Mouse (Mus musculus) embryonic stem cell, embryonic (primary cell): ENCODE data around the gene Inpp5d.

ENCODE experiments used
- CTCF ChIA-PET, 4 experiments: fragments of 300-600 bp in 2 of 4; fragments of 350-600 bp in 2 of 4; sonication (Branson Sonifier 250); formaldehyde crosslinking; loops; one replicate each; lab custom pipeline; 2022; ENCODE audit warnings: inconsistent platforms in 2 of 4; lab: Charles Lee
- POLR2A ChIA-PET, 4 experiments: fragments of 300-600 bp in 2 of 4; fragments of 350-600 bp in 2 of 4; sonication (Branson Sonifier 250); formaldehyde crosslinking; loops; one replicate each; lab custom pipeline; 2022; ENCODE audit warnings: antibody characterized with exemption in 4 of 4, inconsistent platforms in 1 of 4; lab: Charles Lee

The Inpp5d gene

DNA sequence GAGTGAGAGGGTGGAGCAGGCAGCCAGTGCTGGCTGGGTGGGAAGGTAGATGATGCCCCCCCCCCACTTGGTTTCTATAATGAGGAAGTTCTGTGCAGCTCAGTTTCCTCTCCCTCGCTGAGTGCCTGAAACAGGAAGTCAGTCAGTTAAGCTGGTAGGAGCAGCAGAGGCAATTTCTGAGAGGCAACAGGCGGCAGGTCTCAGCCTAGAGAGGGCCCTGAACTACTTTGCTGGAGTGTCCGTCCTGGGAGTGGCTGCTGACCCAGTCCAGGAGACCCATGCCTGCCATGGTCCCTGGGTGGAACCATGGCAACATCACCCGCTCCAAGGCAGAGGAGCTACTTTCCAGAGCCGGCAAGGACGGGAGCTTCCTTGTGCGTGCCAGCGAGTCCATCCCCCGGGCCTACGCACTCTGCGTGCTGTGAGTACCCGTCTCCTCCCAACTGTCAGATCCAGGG, at the start of gene Inpp5d:
Gene Inpp5d, plus strand, starts transcription at position 102 of the 458 bp plus-strand sequence.
- ChIA-PET CTCF (interaction anchor here in 3 of 4 experiments (1.0 to 3.8 kb wide), 4 partner anchors 12 to 23 kb away, joined by 5 to 18 read pairs (median 9); no protein-coding TSS in a partner anchor), POLR2A (interaction anchor here in 3 of 4 experiments (0.7 to 3.9 kb wide), 14 partner anchors 11 to 235 kb away, joined by 3 to 17 read pairs (median 3); no protein-coding TSS in a partner anchor)

- CTCF ChIA-PET, result interaction anchor here in 1 of 4 experiments (1.8 kb wide), 1 partner anchor 36 kb away, joined by 4 read pairs; no protein-coding TSS in a partner anchor
- POLR2A ChIA-PET, result no interaction called here
Measured at GRCm38 (mm10) chr1:87573261-87573660, 46.9 kb upstream of the Inpp5d start.

- ChIA-PET CTCF (interaction anchor here in 1 of 4 experiments (1.4 to 1.8 kb wide), 2 partner anchors 32 to 35 kb away, joined by 3 to 4 read pairs; no protein-coding TSS in a partner anchor), POLR2A (interaction anchor here in 1 of 4 experiments (1.3 to 1.6 kb wide), 2 partner anchors 10 to 14 kb away, joined by 3 to 5 read pairs; no protein-coding TSS in a partner anchor)
Measured at GRCm38 (mm10) chr1:87573800-87574215, 46.3 kb upstream of the Inpp5d start, which contains the start of gene Ngef. Ngef (minus strand) TSS chr1:87573870.

DNA sequence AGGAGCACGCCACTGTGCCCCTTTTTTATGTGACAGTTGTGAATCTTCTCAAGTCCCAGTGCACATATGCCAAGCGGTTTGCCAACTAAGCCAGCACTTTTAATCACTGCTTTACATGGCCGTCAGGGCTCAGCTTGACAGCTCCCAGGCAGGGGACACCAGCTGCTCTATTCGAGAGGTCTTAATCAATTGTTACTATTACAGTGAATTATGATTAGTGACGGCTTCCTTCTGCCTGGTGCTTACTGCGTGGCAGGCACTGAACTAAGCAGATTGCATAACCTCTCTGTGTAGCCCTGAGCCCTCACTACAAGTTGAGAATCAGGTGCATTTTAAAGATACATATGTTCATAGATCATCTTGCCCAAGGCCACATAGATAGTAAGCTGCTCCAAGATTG, 45.8 kb upstream of the Inpp5d start:
- ChIA-PET CTCF (interaction anchor here in 2 of 4 experiments (1.4 kb wide), 2 partner anchors 33 kb away, joined by 3 to 4 read pairs; no protein-coding TSS in a partner anchor), POLR2A (interaction anchor here in 2 of 4 experiments (0.5 to 1.6 kb wide), 5 partner anchors 10 to 877 kb away, joined by 3 to 5 read pairs (median 4); no protein-coding TSS in a partner anchor)

DNA sequence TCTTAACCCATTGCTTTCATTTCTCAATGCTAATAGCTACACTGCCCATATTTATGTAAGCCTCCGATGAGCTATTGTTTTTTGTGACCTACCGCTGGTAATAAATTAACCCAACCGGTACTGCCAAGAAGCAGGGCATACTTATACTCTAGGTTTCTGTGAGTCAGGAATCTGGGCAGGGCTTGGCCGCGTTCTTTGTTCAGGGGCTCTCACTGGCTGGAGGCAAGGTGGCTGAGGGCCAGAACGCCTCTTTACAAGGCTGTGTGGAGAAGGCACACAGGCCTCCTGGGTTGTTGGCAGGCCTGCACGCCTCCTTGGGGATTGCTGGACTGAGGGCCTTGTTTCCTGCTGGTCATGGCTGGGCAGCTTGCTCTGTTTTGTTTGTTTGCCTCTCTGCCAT, 45.3 kb upstream of the Inpp5d start:
- POLR2A ChIA-PET, result interaction anchor here in 3 of 4 experiments (0.5 to 1.6 kb wide), 6 partner anchors 9 to 878 kb away, joined by 3 to 5 read pairs (median 4); no protein-coding TSS in a partner anchor

GRCm38 (mm10) chr1:87578965-87579364, 41.1 kb upstream of the Inpp5d start:
- ChIA-PET CTCF (no interaction called here), POLR2A (no interaction called here)

More for the DNA sequence above, 45.3 kb upstream of the Inpp5d start:
- CTCF ChIA-PET, result interaction anchor here in 3 of 4 experiments (0.6 to 1.4 kb wide), 3 partner anchors 18 to 33 kb away, joined by 3 to 4 read pairs (median 3); no protein-coding TSS in a partner anchor

DNA sequence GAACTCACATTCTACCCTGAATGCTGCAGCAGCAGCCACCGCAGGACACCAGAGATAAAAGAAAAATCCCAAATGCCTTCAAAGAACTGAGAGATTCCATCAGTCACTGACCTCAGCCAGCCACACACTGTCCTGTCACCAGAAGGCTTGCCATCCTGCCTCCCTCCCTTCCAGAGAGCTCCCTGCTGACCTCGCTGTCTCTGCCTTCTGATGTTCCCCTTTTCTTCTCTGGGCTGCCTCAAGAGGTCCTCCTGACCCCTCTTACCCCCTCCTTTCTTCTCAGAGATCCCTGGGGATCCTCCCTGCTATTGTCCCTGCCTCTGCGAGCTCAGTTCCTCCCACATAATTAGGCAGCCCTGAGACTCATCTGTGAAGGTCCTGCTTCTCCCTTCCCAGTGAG, 39.3 kb upstream of the Inpp5d start:
- CTCF ChIA-PET, result interaction anchor here in 1 of 4 experiments (0.6 kb wide), 2 partner anchors 141 to 709 kb away, joined by 3 to 4 read pairs; no protein-coding TSS in a partner anchor
- POLR2A ChIA-PET, result interaction anchor here in 1 of 4 experiments (0.6 to 1.1 kb wide), 2 partner anchors 10 to 624 kb away, joined by 3 read pairs; no protein-coding TSS in a partner anchor

- ChIA-PET CTCF (interaction anchor here in 1 of 4 experiments (0.6 kb wide), 1 partner anchor 91 kb away, joined by 3 read pairs; no protein-coding TSS in a partner anchor), POLR2A (interaction anchor here in 1 of 4 experiments (0.6 kb wide), 1 partner anchor 65 kb away, joined by 3 read pairs; no protein-coding TSS in a partner anchor)
Measured at GRCm38 (mm10) chr1:87589162-87589561, 30.9 kb upstream of the Inpp5d start.

GRCm38 (mm10) chr1:87589980-87590379, 30.1 kb upstream of the Inpp5d start:
- ChIA-PET CTCF (no interaction called here), POLR2A (interaction anchor here in 1 of 4 experiments (0.9 kb wide), 1 partner anchor 47 kb away, joined by 3 read pairs; no protein-coding TSS in a partner anchor)

DNA sequence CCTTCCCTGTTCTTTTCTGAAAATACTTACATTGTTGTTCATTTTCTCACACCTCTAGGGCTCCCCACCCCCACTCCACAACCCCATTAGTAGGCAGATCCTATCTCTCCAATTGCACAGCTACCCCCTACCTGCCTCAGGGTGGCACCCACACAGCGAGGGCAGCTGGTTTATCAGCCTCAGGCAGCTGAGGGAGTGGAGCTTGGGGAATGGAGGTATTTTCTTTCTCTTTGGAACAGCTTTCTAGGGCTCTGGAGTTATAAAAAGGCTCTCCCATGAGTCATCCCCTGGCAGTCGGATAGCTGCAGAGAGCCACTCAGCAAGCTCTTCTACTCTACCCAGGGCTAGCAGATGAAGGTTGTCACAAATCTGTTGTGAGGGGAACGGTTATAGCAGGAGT, 25.9 kb upstream of the Inpp5d start:
- POLR2A ChIA-PET, result interaction anchor here in 1 of 4 experiments (1.6 kb wide), 1 partner anchor 106 kb away, joined by 3 read pairs; no protein-coding TSS in a partner anchor
- CTCF ChIA-PET, result no interaction called here

GRCm38 (mm10) chr1:87594671-87595070, 25.4 kb upstream of the Inpp5d start:
- CTCF ChIA-PET, result no interaction called here

DNA sequence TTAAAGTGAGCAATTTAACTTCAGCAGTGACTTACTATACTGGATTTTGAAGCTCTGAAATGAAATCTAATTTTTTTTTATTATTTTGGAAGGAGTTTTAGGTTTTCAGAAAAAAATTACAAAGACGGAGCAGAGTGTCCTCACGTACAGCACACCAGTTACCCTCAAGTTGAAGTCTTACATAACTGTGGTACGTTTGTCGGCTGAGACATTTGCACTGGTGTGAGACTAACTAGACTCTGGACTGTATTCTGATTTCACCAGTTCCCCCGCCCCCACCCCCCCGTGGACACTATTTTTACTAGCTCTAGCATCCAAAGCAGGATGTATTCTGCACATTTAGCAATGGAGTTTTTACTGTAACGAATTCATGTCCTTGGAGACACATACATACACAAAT, 19.6 kb upstream of the Inpp5d start:
- ChIA-PET CTCF (interaction anchor here in 2 of 4 experiments (1.4 to 1.6 kb wide), 2 partner anchors 8 kb away, joined by 3 to 4 read pairs; no protein-coding TSS in a partner anchor), POLR2A (interaction anchor here in 2 of 4 experiments (0.7 to 1.2 kb wide), 2 partner anchors 8 to 766 kb away, joined by 3 read pairs; no protein-coding TSS in a partner anchor)

More at GRCm38 (mm10) chr1:87594671-87595070, 25.4 kb upstream of the Inpp5d start:
- POLR2A ChIA-PET, result interaction anchor here in 1 of 4 experiments (1.6 kb wide), 1 partner anchor 105 kb away, joined by 3 read pairs; no protein-coding TSS in a partner anchor

GRCm38 (mm10) chr1:87601801-87602200, 18.3 kb upstream of the Inpp5d start:
- ChIA-PET CTCF (no interaction called here), POLR2A (no interaction called here)

DNA sequence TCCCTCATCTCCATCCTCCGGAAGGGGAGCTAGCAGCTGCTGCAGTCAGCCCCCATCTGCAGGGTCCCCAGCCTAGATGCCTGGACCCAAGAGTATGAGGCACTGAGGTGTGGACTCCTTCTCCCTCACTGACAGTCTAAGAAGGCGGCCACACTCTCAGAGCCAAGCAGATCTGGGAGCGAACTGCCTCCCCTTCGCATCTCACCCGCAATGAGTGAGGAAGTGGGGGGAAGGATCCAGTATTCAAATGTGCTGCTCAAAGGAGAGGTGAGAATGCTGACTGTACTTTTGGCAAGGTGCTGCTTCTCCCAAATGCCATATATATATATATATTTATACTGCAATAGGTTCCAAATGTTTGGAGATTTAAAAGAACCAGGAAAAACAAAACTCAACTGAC, 16.7 kb upstream of the Inpp5d start:
- ChIA-PET POLR2A (no interaction called here), CTCF (interaction anchor here in 1 of 4 experiments (0.5 kb wide), 1 partner anchor 39 kb away, joined by 5 read pairs; no protein-coding TSS in a partner anchor)

DNA sequence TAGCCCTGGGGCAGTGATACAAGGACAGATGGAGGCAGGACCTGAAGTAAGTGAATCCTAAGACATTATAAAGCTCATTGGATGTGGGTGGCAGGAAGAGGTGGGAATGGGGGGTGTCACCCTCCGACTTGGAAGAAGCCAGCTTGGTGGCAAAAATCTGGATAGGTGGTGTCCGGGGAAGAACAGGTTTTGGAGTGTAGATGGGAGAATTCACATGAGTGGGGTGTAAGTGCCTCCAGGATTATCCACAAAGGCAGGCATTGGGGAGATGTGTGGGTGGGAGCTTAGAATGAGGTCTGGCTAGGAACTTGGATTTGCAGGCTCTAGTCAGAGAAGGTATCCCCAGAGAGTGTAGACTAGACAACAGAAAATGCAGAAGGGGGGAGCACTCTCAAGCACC, 14.8 kb upstream of the Inpp5d start:
- ChIA-PET POLR2A (interaction anchor here in 2 of 4 experiments (0.5 to 1.2 kb wide), 5 partner anchors 23 to 235 kb away, joined by 3 to 4 read pairs (median 3); no protein-coding TSS in a partner anchor), CTCF (interaction anchor here in 1 of 4 experiments (0.6 kb wide), 1 partner anchor 151 kb away, joined by 3 read pairs; the partner anchor contains the start of gene Atg16l1)

DNA sequence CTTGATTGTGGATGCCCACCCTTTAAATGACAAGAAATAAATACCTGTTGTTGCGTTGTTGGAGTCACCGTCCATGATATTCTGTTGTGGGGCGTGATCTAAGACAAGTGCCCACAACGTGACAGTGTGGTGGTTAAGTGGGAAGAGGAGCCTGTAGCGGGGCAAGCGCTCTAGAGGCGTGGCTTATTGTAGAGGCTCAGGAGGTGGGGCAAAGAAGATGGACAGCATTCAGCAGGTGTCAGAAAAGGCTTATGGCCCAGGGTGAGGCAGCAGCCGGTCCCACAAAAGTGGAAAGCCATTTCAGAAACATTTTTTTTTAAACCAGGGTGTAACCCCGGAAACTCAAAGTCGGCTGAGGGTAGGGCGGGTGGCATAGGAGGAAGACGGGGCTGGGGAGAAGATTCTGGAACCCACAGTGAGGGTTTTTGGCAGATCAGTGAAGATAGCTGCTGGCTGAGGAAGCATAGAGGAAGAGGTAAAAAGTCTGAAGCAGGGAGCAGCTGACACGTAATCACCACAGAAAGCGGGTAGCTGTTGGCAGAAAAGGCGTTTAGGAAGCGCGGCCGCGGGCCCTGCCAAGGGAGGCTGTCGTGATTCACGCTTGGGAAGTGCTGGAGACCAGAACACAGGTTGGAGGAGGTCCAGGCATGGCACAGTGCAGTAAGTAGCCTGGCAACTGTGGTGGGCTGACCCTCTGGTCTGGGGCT, 12.6 kb upstream of the Inpp5d start:
- CTCF ChIA-PET, result interaction anchor here (0.6 to 1.7 kb wide), 22 partner anchors 11 to 1229 kb away, joined by 3 to 18 read pairs (median 4); partner anchors contain the start of gene Inpp5d (in 3 of the 4)
- POLR2A ChIA-PET, result interaction anchor here in 2 of 4 experiments (1.3 to 1.6 kb wide), 3 partner anchors 11 to 29 kb away, joined by 4 to 5 read pairs (median 4); no protein-coding TSS in a partner anchor

GRCm38 (mm10) chr1:87608416-87609046, 11.6 kb upstream of the Inpp5d start:
- POLR2A ChIA-PET, result interaction anchor here in 2 of 4 experiments (0.6 to 1.4 kb wide), 7 partner anchors 9 to 363 kb away, joined by 3 to 5 read pairs (median 3); no protein-coding TSS in a partner anchor
- CTCF ChIA-PET, result interaction anchor here (0.6 to 1.7 kb wide), 36 partner anchors 9 to 1230 kb away, joined by 3 to 18 read pairs (median 4); partner anchors contain the start of genes Inpp5d (in 3 of the 4), Atg16l1 (in 1 of the 4) and Ngef (in 1 of the 4)
